Mouse (Mus musculus) stomach, embryonic 16.5 days (tissue): ENCODE data around the gene Hand1. TPM values are rescaled to one million over a fixed set of nuclear protein-coding genes. Genes with fewer than 3 reads are reported as not detected.

Experiments
- ATAC-seq: fragments of 200-750 bp; cut with Nextera tagmentation; 2 replicates; pipeline ENCODE4 v1.8.0; 2017; ENCODE audit warnings: moderate number of reproducible peaks, moderate TSS enrichment; ENCODE audit not compliant: insufficient read depth, low FRiP score
- H3K27ac ChIP-seq: fragments of 300-500 bp; sonication (generic); 2 replicates; pipeline ENCODE4 v1.5.1; 2014; ENCODE audit warnings: low read length
- H3K27me3 ChIP-seq: fragments of 300-500 bp; sonication (generic); 2 replicates; pipeline ENCODE4 v1.6.1; 2014; ENCODE audit warnings: low read length, control low read depth, mixed read lengths; ENCODE audit not compliant: control insufficient read depth, insufficient read depth
- H3K36me3 ChIP-seq: fragments of 300-500 bp; sonication (generic); 2 replicates; pipeline ENCODE4 v1.6.1; 2014; ENCODE audit warnings: low read length; ENCODE audit not compliant: control insufficient read depth, insufficient read depth
- H3K4me1 ChIP-seq: fragments of 300-500 bp; sonication (generic); 2 replicates; pipeline ENCODE4 v1.6.1; 2014; ENCODE audit warnings: low read length, control low read depth, mixed read lengths; ENCODE audit not compliant: control insufficient read depth, insufficient read depth
- H3K4me2 ChIP-seq: fragments of 300-500 bp; sonication (generic); 2 replicates; pipeline ENCODE4 v1.6.1; 2014; ENCODE audit warnings: low read depth, low read length, mixed read lengths
- H3K4me3 ChIP-seq: fragments of 300-500 bp; sonication (generic); replicated peaks from 2 replicates; pipeline ENCODE4 v1.5.1; 2014; ENCODE audit warnings: mild to moderate bottlenecking, low read length
- H3K9ac ChIP-seq: fragments of 300-500 bp; sonication (generic); 2 replicates; pipeline ENCODE4 v1.6.1; 2014; ENCODE audit warnings: low read length
- H3K9me3 ChIP-seq: fragments of 300-500 bp; sonication (generic); replicated peaks from 2 replicates; pipeline ENCODE4 v1.6.1; 2016; ENCODE audit warnings: low read length, control low read depth; ENCODE audit not compliant: control insufficient read depth
- WGBS: fragments of 180-500 bp; shearing (Covaris S2); extraction: QIAGEN DNeasy Blood & Tissue Kit; methylation state at CpG from one replicate; pipeline ENCODE4 v1.1.7; 2014; 5-methylcytosine and 5-hydroxymethylcytosine counted together
- polyA plus RNA-seq: library from polyadenylated mRNA; unstranded; fragments of >200 nt; fragmentation: Nextera tagmentation; extraction: Ambion mirVana; gene quantifications from 2 replicates; pipeline ENCODE4 v1.2.1, GENCODE M21; 2015

The Hand1 gene
- polyA plus RNA-seq, 1 experiment from 2014 or later: 1.4 TPM

DNA sequence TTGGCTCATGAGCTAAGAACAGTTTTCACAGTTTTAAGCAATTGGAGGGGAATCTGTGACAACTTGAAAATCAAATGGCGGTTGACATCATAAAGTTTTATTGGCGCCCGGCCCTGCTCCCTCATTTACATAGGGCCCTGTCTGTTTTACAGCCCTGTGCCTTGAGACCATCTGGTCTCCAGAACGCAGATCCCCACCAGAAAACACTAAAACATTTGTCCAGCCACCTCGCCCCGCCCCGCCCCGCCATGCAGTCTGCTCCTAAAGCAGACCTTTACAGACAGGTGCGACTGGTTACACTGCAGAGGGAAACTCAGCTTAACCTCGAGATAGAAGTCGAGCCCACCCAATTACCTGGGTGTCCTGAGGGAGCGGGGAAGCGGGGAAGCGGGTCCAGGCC lies 52.8 kb downstream of the Hand1 start:
- Histone ChIP-seq H3K27me3 (no peaks in the 10 kb centered on the region), H3K9ac (no peak overlapping the region), H3K4me1 (no peaks in the 10 kb centered on the region), H3K9me3 (no peaks in the 10 kb centered on the region), H3K27ac (no peak overlapping the region), H3K36me3 (peaks cover 6% of the 10 kb centered on the region; the same call in 1 of the 2 replicates), H3K4me3 (no peak overlapping the region), H3K4me2 (no peak overlapping the region)
- 65% methylated on average over 14 of the region's 14 CpGs for WGBS
- no peak for ATAC-seq

Other genes with a start within 250 kb of the Hand1 start
- gene Galnt10, start 187.4 kb downstream of the Hand1 start, polyA plus RNA-seq: 15.7 and 17.4 TPM in 2 replicates
- gene Sap30l, start 31.2 kb downstream of the Hand1 start, polyA plus RNA-seq: 5.9 and 6.6 TPM in 2 replicates
- gene Larp1, start 176.2 kb upstream of the Hand1 start, polyA plus RNA-seq: 21.8 and 22.9 TPM in 2 replicates